Mouse (Mus musculus): ENCODE data around the gene Liph. TPM values are rescaled to one million over a fixed set of nuclear protein-coding genes. Genes with fewer than 3 reads are reported as not detected.
"Not testable (repeated sequence)": the region's sequence is repeated elsewhere in the genome, so short reads cannot be mapped to it uniquely, and the experiment has no call there.

Gene Liph
- polyA plus RNA-seq, 1 experiment, result not detected

DNA sequence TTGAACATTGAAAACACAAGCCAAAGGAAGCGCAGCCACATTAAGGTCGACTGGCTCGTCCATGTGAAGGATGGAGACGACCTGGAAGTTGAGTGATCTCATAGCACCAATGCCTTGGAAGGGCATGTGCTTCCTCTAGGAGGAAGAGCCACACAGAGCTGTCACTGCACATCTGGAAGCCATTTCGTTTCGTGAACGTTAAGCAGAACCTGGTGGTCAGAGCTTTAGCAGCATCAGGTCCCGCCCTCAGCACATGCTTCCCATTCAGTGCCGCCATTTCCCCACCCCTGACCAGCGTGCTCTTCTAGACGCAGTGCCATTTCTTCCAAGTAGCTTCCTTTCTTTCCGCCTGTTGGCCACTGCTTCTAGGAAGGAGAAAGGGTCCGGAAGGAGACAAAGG is 67.0 kb downstream of the Liph start:
- peaks cover 15% of the 10 kb centered on the region for H3K9me3 ChIP-seq
- TF ChIP-seq GATA1 (IDR thresholded peaks at IDR 0.05; ENCODE audit: borderline replicate concordance, low read length), result no peak
- TF ChIP-seq FLI1 (IDR thresholded peaks at IDR 0.05; ENCODE audit: low read length), result no peak
- peaks cover 3% of the 10 kb centered on the region; the same call in 1 of the 2 replicates for H3K4me1 ChIP-seq
- peaks cover 6% of the 10 kb centered on the region for H3K27me3 ChIP-seq (replicated peaks)
- peaks cover 17% of the 10 kb centered on the region for H3K36me3 ChIP-seq (replicated peaks; ENCODE audit: low read length)
- H3K4me3 ChIP-seq (replicated peaks), result no peak overlapping the region

DNA sequence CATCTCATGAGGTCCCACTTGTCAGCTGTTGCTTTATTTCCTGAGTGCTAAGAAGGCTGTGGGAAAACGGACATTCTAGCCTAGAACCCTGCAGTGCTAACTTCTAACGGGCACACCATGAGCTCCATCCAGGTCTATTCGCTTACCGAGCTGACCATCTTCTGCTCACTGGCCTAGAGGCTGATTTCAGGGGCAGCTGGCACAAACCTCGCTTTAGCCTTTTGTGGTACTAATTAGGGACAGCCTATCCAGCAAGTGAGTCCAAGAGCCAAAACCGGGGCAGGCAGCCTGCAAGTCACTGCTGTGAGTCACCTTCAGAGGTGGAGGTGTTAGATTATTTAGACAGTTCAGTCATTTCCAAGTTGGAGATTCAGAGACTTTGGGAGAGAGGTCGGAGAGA is 78.8 kb downstream of the Liph start:
- Histone ChIP-seq H3K36me3 (replicated peaks; ENCODE audit: low read length) (no peaks in the 10 kb centered on the region), H3K4me3 (replicated peaks) (no peak overlapping the region), H3K4me1 (peaks cover 37% of the 10 kb centered on the region), H3K9me3 (peaks cover 18% of the 10 kb centered on the region), H3K27me3 (replicated peaks) (peaks cover 3% of the 10 kb centered on the region)
- TF ChIP-seq GATA1 (IDR thresholded peaks at IDR 0.05; ENCODE audit: borderline replicate concordance, low read length), result no peak
- no peak for TF ChIP-seq FLI1 (IDR thresholded peaks at IDR 0.05; ENCODE audit: low read length)

DNA sequence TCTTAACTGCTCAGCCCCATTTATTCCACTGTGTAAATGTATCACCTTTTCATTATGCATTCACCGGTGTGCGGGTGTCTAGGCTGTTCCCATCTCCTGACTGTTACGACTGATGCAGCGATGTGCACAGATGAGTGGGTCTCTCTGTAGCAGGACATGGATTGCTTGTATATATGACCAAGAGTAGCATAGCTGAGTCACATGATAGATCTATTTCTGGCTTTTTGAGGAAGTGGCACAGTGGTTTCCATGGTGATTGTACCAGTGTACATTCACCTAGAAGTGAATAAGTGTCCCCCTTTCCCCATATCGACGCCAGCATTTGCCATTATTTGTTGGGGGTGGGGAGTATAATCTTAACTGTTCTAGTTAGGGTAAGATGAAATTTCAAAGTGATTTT is 82.1 kb downstream of the Liph start:
- peak overlapping the region; percentile 52 for H3K4me3 ChIP-seq (replicated peaks)
- no peaks in the 10 kb centered on the region for H3K27me3 ChIP-seq (replicated peaks)
- H3K36me3 ChIP-seq (replicated peaks; ENCODE audit: low read length), result no peaks in the 10 kb centered on the region
- TF ChIP-seq GATA1 (IDR thresholded peaks at IDR 0.05; ENCODE audit: borderline replicate concordance, low read length), result no peak
- no peak for TF ChIP-seq FLI1 (IDR thresholded peaks at IDR 0.05; ENCODE audit: low read length)
- H3K4me1 ChIP-seq, result peaks cover 37% of the 10 kb centered on the region
- H3K9me3 ChIP-seq, result peaks cover 5% of the 10 kb centered on the region

DNA sequence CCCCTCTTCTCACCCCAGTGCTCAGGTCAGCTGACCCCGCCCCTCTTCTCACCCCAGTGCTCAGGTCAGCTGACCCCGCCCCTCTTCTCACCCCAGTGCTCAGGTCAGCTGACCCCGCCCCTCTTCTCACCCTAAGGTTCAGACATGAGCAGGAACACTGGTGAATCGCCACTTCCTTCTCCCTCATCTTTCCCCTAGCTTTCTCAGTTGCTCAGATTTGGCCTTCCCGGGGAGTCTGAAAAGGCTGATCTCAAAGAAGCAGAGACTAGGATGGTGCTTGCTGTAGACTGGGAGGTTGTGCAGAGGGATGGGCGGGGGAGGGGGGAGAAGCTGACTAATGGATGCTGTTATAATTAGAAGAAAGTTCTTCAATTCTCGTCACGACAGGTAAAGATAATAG is 86.6 kb downstream of the Liph start:
- H3K36me3 ChIP-seq (replicated peaks; ENCODE audit: low read length); H3K9me3 ChIP-seq; H3K27me3 ChIP-seq (replicated peaks); H3K4me3 ChIP-seq (replicated peaks): not testable (repeated sequence)
- peaks cover 19% of the 10 kb centered on the region for H3K4me1 ChIP-seq

DNA sequence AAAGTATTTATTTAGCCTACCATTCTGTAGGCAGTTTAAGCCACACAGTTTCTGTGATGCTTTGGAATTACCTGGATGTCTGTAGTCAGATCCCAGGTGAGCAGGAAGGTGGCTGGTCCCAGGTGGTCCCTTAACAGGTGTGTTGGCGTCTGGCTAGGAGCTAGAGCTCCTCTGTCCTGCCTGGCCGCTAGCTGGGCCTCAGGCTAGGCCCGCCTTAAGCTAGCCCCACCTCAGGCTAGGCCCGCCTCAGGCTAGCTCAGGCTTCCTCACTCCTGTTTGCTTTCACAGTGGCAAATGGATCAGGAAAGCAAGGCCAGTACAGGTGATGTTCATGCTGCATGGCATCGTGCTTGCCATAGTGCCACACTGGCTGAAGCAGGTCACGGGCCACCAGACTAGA is 88.6 kb downstream of the Liph start:
- Histone ChIP-seq H3K9me3 (no peaks in the 10 kb centered on the region), H3K4me1 (peaks cover 5% of the 10 kb centered on the region; the same call in 1 of the 2 replicates), H3K27me3 (replicated peaks) (peaks cover 6% of the 10 kb centered on the region), H3K36me3 (replicated peaks; ENCODE audit: low read length) (no peaks in the 10 kb centered on the region), H3K4me3 (replicated peaks) (peak overlapping the region; percentile 0)
- TF ChIP-seq FLI1 (IDR thresholded peaks at IDR 0.05; ENCODE audit: low read length) (no peak), GATA1 (IDR thresholded peaks at IDR 0.05; ENCODE audit: borderline replicate concordance, low read length) (no peak)

DNA sequence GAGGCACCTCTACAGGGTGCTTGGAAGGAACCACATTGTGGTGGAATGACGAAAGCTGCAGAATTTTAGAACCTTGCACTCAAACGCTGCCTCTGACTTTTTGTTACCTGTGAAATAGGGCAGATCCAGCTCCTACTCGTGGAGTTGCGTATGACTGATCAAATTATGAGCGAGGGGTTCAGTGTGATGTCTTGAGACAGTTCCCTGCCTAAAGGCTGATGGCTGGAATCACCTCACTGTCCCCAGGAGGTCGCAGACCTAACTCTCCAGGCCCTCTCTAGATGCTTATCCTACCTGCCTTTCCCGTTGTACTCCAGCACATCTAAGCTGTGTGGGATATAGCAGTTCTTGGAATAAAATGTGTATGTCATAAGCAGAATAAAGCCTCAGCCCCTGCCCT is 89.5 kb downstream of the Liph start:
- TF ChIP-seq GATA1 (IDR thresholded peaks at IDR 0.05; ENCODE audit: borderline replicate concordance, low read length) (no peak), FLI1 (IDR thresholded peaks at IDR 0.05; ENCODE audit: low read length) (no peak)
- peaks cover 7% of the 10 kb centered on the region; the same call in 1 of the 2 replicates for H3K4me1 ChIP-seq
- H3K4me3 ChIP-seq (replicated peaks), result no peak overlapping the region
- peaks cover 8% of the 10 kb centered on the region for H3K27me3 ChIP-seq (replicated peaks)
- H3K36me3 ChIP-seq (replicated peaks; ENCODE audit: low read length), result no peaks in the 10 kb centered on the region
- no peaks in the 10 kb centered on the region for H3K9me3 ChIP-seq

DNA sequence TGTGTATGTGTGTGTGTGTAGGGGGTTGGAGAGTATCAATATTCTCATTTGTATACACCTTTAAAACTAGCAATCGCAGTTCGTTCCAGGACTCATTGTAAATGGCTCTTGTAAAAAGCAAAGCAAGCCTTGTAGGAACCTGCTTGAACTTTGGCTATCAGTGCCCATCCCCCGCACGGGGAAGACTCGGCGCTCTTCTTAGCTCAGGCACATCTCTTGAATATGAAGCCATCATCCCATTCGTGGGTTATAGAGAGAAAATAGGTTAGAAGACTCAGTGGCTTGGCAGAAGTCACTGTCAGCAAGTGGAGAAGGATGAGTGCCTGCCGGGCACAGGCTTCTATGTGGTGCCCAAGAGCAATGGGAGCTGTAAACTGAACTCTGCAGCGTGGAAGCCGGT is 90.8 kb downstream of the Liph start:
- TF ChIP-seq FLI1 (IDR thresholded peaks at IDR 0.05; ENCODE audit: low read length) (no peak), GATA1 (IDR thresholded peaks at IDR 0.05; ENCODE audit: borderline replicate concordance, low read length) (no peak)
- H3K4me3 ChIP-seq (replicated peaks), result no peak overlapping the region
- H3K9me3 ChIP-seq, result no peaks in the 10 kb centered on the region
- peaks cover 7% of the 10 kb centered on the region; the same call in 1 of the 2 replicates for H3K4me1 ChIP-seq
- H3K27me3 ChIP-seq (replicated peaks), result peaks cover 10% of the 10 kb centered on the region
- no peaks in the 10 kb centered on the region for H3K36me3 ChIP-seq (replicated peaks; ENCODE audit: low read length)

Other genes starting within 250 kb of the Liph start
- gene Ehhadh, start 207.9 kb downstream of the Liph start, polyA plus RNA-seq (2012; ENCODE audit: insufficient read depth, low replicate concordance), result 0.30 TPM in 1 of 2 replicates, not detected in the other
- 0.03 TPM in 1 of 2 replicates, not detected in the other for gene Map3k13, start 201.3 kb downstream of the Liph start, polyA plus RNA-seq (2012; ENCODE audit: insufficient read depth, low replicate concordance)
- 1.3 and 5.7 TPM in 2 replicates for gene Tmem41a, start 48.1 kb downstream of the Liph start, polyA plus RNA-seq (2012; ENCODE audit: insufficient read depth, low replicate concordance)
- 1.5 and 2.7 TPM in 2 replicates for gene Senp2, start 13.8 kb upstream of the Liph start, polyA plus RNA-seq (2012; ENCODE audit: insufficient read depth, low replicate concordance)
- gene Igf2bp2, start 167.6 kb upstream of the Liph start, polyA plus RNA-seq (2012; ENCODE audit: insufficient read depth, low replicate concordance), result 3.1 and 7.6 TPM in 2 replicates